ENCODE assay signal across 11 mouse cellular contexts in genomic region chr2:172937326-172938190, GRCm38 (mm10). TPM values are rescaled to one million over a fixed set of nuclear protein-coding genes. Genes with fewer than 3 reads are reported as not detected.
DNase-seq lines count a peak whose midpoint lies in the region; ATAC-seq and TF ChIP-seq lines count a peak whose summit lies in the region.
"Had no signal": no experiment of that assay in that cellular context is flagged by ENCODE, and none has a peak within 500 bp of the region (broad histone marks: within the 10 kb centered on the region; RNA-seq: fewer than 3 reads in every experiment).

No protein-coding gene starts in this region.

- H3K27ac ChIP-seq in kidney, embryonic 16.5 days (ENCODE audit: low read length): peak overlapping the region; percentile 95
- no peak overlapping the region for H3K27ac ChIP-seq in hindbrain, embryonic 14.5 days
- no peak overlapping the region for H3K27ac ChIP-seq in midbrain, postnatal 0 days (ENCODE audit: low read depth, low read length)
- H3K27ac ChIP-seq in cerebellum, adult 2 months (ENCODE audit: insufficient read depth, low read length): no peak overlapping the region

- no peak for DNase-seq in kidney, postnatal 36 days
- DNase-seq in ZHBTc4 (ENCODE audit: low read depth, low spot score): peak; percentile 31
- DNase-seq in hindbrain, embryonic 14.5 days (ENCODE audit: low spot score): no peak
- no peak for DNase-seq in midbrain, postnatal 0 days (ENCODE audit: low spot score)
- DNase-seq in cerebellum, adult 2 months: no peak
- DNase-seq in adrenal gland, postnatal 25 days: no peak
- DNase-seq in left cerebral cortex, postnatal 4 days: no peak

- peaks cover 6% of the 10 kb centered on the region; the same call in 1 of the 2 replicates for H3K27me3 ChIP-seq in kidney, embryonic 16.5 days (ENCODE audit: insufficient read depth, low read length)
- H3K27me3 ChIP-seq in hindbrain, embryonic 14.5 days (ENCODE audit: control insufficient read depth, insufficient read depth, low read length): peaks cover 90% of the 10 kb centered on the region
- H3K27me3 ChIP-seq in midbrain, postnatal 0 days (ENCODE audit: insufficient read depth, low read length): peaks cover 51% of the 10 kb centered on the region
- H3K27me3 ChIP-seq in cerebellum, adult 2 months (ENCODE audit: control insufficient read depth, insufficient read depth, low read length): peaks cover 11% of the 10 kb centered on the region; the same call in 1 of the 2 replicates
- H3K27me3 ChIP-seq: Patski had no signal

- H3K9me3 ChIP-seq in kidney, embryonic 16.5 days (ENCODE audit: low read length): no peaks in the 10 kb centered on the region
- H3K9me3 ChIP-seq in hindbrain, embryonic 14.5 days (ENCODE audit: control insufficient read depth, low read length): no peaks in the 10 kb centered on the region
- no peaks in the 10 kb centered on the region for H3K9me3 ChIP-seq in midbrain, postnatal 0 days (ENCODE audit: low read length)

- peak overlapping the region; percentile 83 for H3K9ac ChIP-seq in kidney, embryonic 16.5 days (replicated peaks; ENCODE audit: low read length)
- no peak overlapping the region; the same call in 1 of the 2 replicates for H3K9ac ChIP-seq in hindbrain, embryonic 14.5 days
- H3K9ac ChIP-seq in midbrain, postnatal 0 days (replicated peaks; ENCODE audit: low read length, poor library complexity, severe bottlenecking): no peak overlapping the region

- no peaks in the 10 kb centered on the region for H3K36me3 ChIP-seq in kidney, embryonic 16.5 days (ENCODE audit: insufficient read depth, low read length)
- no peaks in the 10 kb centered on the region for H3K36me3 ChIP-seq in hindbrain, embryonic 14.5 days (replicated peaks; ENCODE audit: control insufficient read depth, insufficient read depth)
- no peaks in the 10 kb centered on the region for H3K36me3 ChIP-seq in midbrain, postnatal 0 days (ENCODE audit: insufficient read depth, low read length)

- 35% methylated on average over 12 of the region's 12 CpGs for WGBS in kidney, embryonic 16.5 days
- 7% methylated on average over 12 of the region's 12 CpGs for WGBS in hindbrain, embryonic 14.5 days
- WGBS in midbrain, postnatal 0 days: 20% methylated on average over 12 of the region's 12 CpGs
- 27% methylated on average over 12 of the region's 12 CpGs for WGBS in cerebellum, adult 2 months

- H3K4me3 ChIP-seq in kidney, embryonic 16.5 days (ENCODE audit: low read length): peak overlapping the region; percentile 74
- peak overlapping the region; percentile 45; the same call in 1 of the 2 replicates for H3K4me3 ChIP-seq in hindbrain, embryonic 14.5 days (replicated peaks; ENCODE audit: low read length)
- peak overlapping the region; percentile 46; the same call in 1 of the 2 replicates for H3K4me3 ChIP-seq in midbrain, postnatal 0 days (ENCODE audit: low read depth, low read length)
- no peak overlapping the region for H3K4me3 ChIP-seq in cerebellum, adult 2 months (replicated peaks; ENCODE audit: insufficient read depth, low read depth, low read length)

- no peak for ATAC-seq in kidney, embryonic 16.5 days (ENCODE audit: low FRiP score, low TSS enrichment)
- no peak for ATAC-seq in hindbrain, embryonic 14.5 days (ENCODE audit: low FRiP score)
- ATAC-seq in midbrain, postnatal 0 days (ENCODE audit: low FRiP score): no peak
- ATAC-seq: Patski had no signal

- peaks cover 85% of the 10 kb centered on the region for H3K4me1 ChIP-seq in kidney, embryonic 16.5 days (ENCODE audit: insufficient read depth, low read length)
- H3K4me1 ChIP-seq in hindbrain, embryonic 14.5 days (replicated peaks; ENCODE audit: control insufficient read depth, insufficient read depth, low read length): peaks cover 55% of the 10 kb centered on the region
- peaks cover 15% of the 10 kb centered on the region for H3K4me1 ChIP-seq in midbrain, postnatal 0 days (ENCODE audit: insufficient read depth, low read length)
- peaks cover 5% of the 10 kb centered on the region; the same call in 1 of the 2 replicates for H3K4me1 ChIP-seq in cerebellum, adult 2 months (ENCODE audit: control insufficient read depth, insufficient read depth, low read length)

- intact Hi-C loops in left cerebral cortex, postnatal 4 days (cut with DNase I): no loop called here

- no peak for TF ChIP-seq CTCF in midbrain, postnatal 0 days (IDR thresholded peaks at IDR 0.05)
- TF ChIP-seq CTCF in cerebellum, adult 2 months (IDR thresholded peaks at IDR 0.05; ENCODE audit: borderline replicate concordance, insufficient read depth, low read depth, low read length): no peak

- H3K4me2 ChIP-seq in kidney, embryonic 16.5 days (replicated peaks; ENCODE audit: low read depth, low read length): peak overlapping the region; percentile 71
- peak overlapping the region; percentile 91 for H3K4me2 ChIP-seq in hindbrain, embryonic 14.5 days (replicated peaks)
- H3K4me2 ChIP-seq in midbrain, postnatal 0 days (ENCODE audit: low read depth, low read length, poor library complexity, severe bottlenecking): peak overlapping the region; percentile 23

- TF ChIP-seq POLR2A in cerebellum, adult 2 months (IDR thresholded peaks at IDR 0.05; ENCODE audit: borderline replicate concordance, insufficient read depth, low read length): no peak

RNA-seq across cellular contexts. Expression of gene Bmp7, which starts 2.6 kb away (rescaled TPM):
- polyA plus RNA-seq in kidney, embryonic 16.5 days (2015; fragmentation: Nextera tagmentation; extraction: Ambion mirVana): 39.8 and 49.7 TPM in 2 replicates
- 16.7 and 18.4 TPM in 2 replicates for polyA plus RNA-seq in hindbrain, embryonic 14.5 days (2014; fragmentation: Nextera tagmentation; extraction: Ambion mirVana)
- total RNA-seq in midbrain, postnatal 0 days (2014; rRNA removed): 34.0 and 35.9 TPM in 2 replicates
- polyA plus RNA-seq in midbrain, postnatal 0 days (2015; fragmentation: Nextera tagmentation; extraction: Ambion mirVana): 14.8 and 15.3 TPM in 2 replicates
- 3.9 and 6.0 TPM in 2 replicates for polyA plus RNA-seq in cerebellum, adult 2 months (2012; rRNA removed)
- 23.6 and 27.4 TPM in 2 replicates for total RNA-seq in adrenal gland, postnatal 25 days (2021)
- total RNA-seq in left cerebral cortex, postnatal 4 days (2021): 10 to 100 TPM; 13.0 to 14.5 TPM
- total RNA-seq: common myeloid progenitor, adult 5-6 weeks had no signal

RNA-seq across cellular contexts. Expression of gene Spo11, which starts 39.9 kb away (rescaled TPM):
- polyA plus RNA-seq in kidney, embryonic 16.5 days (2015; fragmentation: Nextera tagmentation; extraction: Ambion mirVana): 0.05 and 0.23 TPM in 2 replicates
- polyA plus RNA-seq in hindbrain, embryonic 14.5 days (2014; fragmentation: Nextera tagmentation; extraction: Ambion mirVana): 0.95 and 1.0 TPM in 2 replicates
- total RNA-seq in midbrain, postnatal 0 days (2014; rRNA removed): 1.7 and 2.8 TPM in 2 replicates
- 1.1 and 1.6 TPM in 2 replicates for polyA plus RNA-seq in midbrain, postnatal 0 days (2015; fragmentation: Nextera tagmentation; extraction: Ambion mirVana)
- polyA plus RNA-seq in cerebellum, adult 2 months (2012; rRNA removed): 0.21 and 0.27 TPM in 2 replicates
- not detected in 2 replicates for total RNA-seq in adrenal gland, postnatal 25 days (2021)
- under 1 TPM; 0.44 to 0.74 TPM for total RNA-seq in left cerebral cortex, postnatal 4 days (2021)
- total RNA-seq: layer of hippocampus, adult 18-20 months had no signal

Comparison
In these comparisons a context has a peak if more than half of its experiments do, and no peak if none do; other contexts are left out.
1. H3K4me2 ChIP-seq: peak in every context shown above with its lines; median percentile 91 in hindbrain, embryonic 14.5 days; 71 in kidney, embryonic 16.5 days; 23 in midbrain, postnatal 0 days.